Comparison of ENCODE assay signal across 9 mouse cellular contexts in the genomic region with DNA sequence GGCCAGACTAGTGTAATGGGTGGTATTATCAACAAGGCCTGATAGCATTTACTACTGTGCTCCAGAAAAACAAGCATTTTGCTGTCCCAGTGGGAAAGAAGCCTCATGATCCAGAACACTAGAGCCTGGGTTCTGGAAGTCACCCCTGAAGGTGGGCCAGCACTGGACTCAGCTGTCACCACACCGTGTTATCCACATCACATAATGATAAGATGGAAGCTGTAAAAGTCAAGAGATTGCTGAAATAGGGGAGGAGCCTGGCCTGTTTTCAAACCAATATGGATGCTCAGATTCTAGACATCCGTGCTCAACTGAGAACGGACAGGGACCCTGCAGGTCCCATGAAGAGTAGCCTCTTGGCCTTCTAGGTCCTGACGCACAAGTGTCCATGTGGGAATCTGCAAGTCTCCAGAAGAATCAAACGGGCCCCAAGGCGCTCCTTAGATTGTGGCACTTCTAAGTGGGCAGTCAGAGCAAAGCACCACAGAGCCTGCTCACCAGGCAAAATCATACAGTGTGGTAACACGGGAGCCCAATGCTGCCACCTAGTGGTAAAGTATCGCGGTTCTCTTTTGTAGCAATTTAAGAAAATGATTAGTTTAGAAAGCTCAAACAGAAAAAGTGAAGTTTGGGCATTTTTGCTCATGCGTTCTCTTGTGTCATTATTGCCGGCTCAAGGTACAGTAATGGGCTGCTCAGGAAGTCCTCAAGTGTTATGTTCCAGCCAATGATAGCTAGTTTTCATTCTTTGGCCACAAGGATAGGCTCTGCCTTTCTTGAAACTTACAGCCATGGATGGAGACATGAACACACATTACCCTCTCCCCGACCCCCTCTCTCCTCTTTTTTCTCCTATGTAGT. TPM values are rescaled to one million over a fixed set of nuclear protein-coding genes. Genes with fewer than 3 reads are reported as not detected.
DNase-seq lines count a peak whose midpoint lies in the region; ATAC-seq lines count a peak whose summit lies in the region.
"Had no signal": no experiment of that assay in that cellular context is flagged by ENCODE, and none has a peak within 500 bp of the region (broad histone marks: within the 10 kb centered on the region; RNA-seq: fewer than 3 reads in every experiment).

No protein-coding gene starts in this region.

- intact Hi-C loops in heart, postnatal 36 days (cut with DNase I), result loop anchor here (1.0 kb wide), 2 partner anchors 44 to 93 kb away; no protein-coding TSS in a partner anchor

- no peaks in the 10 kb centered on the region for H3K36me3 ChIP-seq in forebrain, embryonic 13.5 days (ENCODE audit: poor library complexity, severe bottlenecking)
- no peaks in the 10 kb centered on the region for H3K36me3 ChIP-seq in lung, embryonic 16.5 days (ENCODE audit: control insufficient read depth, insufficient read depth, low read length)

- no peaks in the 10 kb centered on the region for H3K4me1 ChIP-seq in forebrain, embryonic 13.5 days
- no peaks in the 10 kb centered on the region; the same call in 1 of the 2 replicates for H3K4me1 ChIP-seq in lung, embryonic 16.5 days (replicated peaks; ENCODE audit: control insufficient read depth, insufficient read depth, low read length)

- no peaks in the 10 kb centered on the region for H3K27me3 ChIP-seq in forebrain, embryonic 13.5 days
- H3K27me3 ChIP-seq in lung, embryonic 16.5 days (ENCODE audit: control insufficient read depth, insufficient read depth, low read depth, low read length), result no peaks in the 10 kb centered on the region

- 0 out of 2 replicates have a peak overlapping the region, but pooled peaks have one; percentile 6 for H3K9ac ChIP-seq in forebrain, embryonic 13.5 days
- no peak overlapping the region for H3K9ac ChIP-seq in lung, embryonic 16.5 days (ENCODE audit: low read length)

- ATAC-seq in cerebellum, adult (ENCODE audit: insufficient number of reproducible peaks, low FRiP score, low TSS enrichment), result peak; percentile 72; the same call in 1 of the 2 replicates
- peak; percentile 83 for ATAC-seq in forebrain, embryonic 13.5 days
- ATAC-seq in lung, embryonic 16.5 days (ENCODE audit: low read depth), result peak; percentile 85

- H3K4me3 ChIP-seq in forebrain, embryonic 13.5 days, result no peak overlapping the region
- H3K4me3 ChIP-seq in lung, embryonic 16.5 days (ENCODE audit: low read length), result no peak overlapping the region
- H3K4me3 ChIP-seq: myocyte had no signal

- H3K27ac ChIP-seq in forebrain, embryonic 13.5 days, result no peak overlapping the region
- H3K27ac ChIP-seq in lung, embryonic 16.5 days (ENCODE audit: low read length), result peak overlapping the region; percentile 68

- no peaks in the 10 kb centered on the region for H3K9me3 ChIP-seq in forebrain, embryonic 13.5 days (replicated peaks)
- no peaks in the 10 kb centered on the region for H3K9me3 ChIP-seq in lung, embryonic 16.5 days (ENCODE audit: control insufficient read depth, low read length)

- DNase-seq in MN1 (ENCODE audit: low spot score), result peak; percentile 92
- peak; percentile 73 to 75 for DNase-seq in heart, postnatal 36 days
- DNase-seq in layer of hippocampus, adult 18-20 months (ENCODE audit: low spot score in 2 of 2), result peak; percentile 60 to 92
- peak; percentile 86 for DNase-seq in retina, postnatal 1 day
- DNase-seq in urinary bladder, postnatal 36 days (ENCODE audit: low spot score in 2 of 2), result peak; percentile 50 to 71

- no peak overlapping the region for H3K4me2 ChIP-seq in forebrain, embryonic 13.5 days
- H3K4me2 ChIP-seq in lung, embryonic 16.5 days (ENCODE audit: low read depth, low read length), result peak overlapping the region; percentile 22; the same call in 1 of the 2 replicates

- 26% methylated on average over 12 of the region's 12 CpGs for WGBS in forebrain, embryonic 13.5 days
- WGBS in lung, embryonic 16.5 days, result 16% methylated on average over 12 of the region's 12 CpGs

RNA-seq across cellular contexts. Expression of gene Ttll8, which starts 32.9 kb away (rescaled TPM):
- polyA plus RNA-seq in forebrain, embryonic 13.5 days (2015; fragmentation: Nextera tagmentation; extraction: Ambion mirVana), result 0.13 TPM in 1 of 2 replicates, not detected in the other
- total RNA-seq in heart, postnatal 36 days (2021), result not detected
- total RNA-seq in layer of hippocampus, adult 18-20 months (2021), result 1 to 10 TPM; 1.4 to 2.2 TPM
- polyA plus RNA-seq in lung, embryonic 16.5 days (2015; fragmentation: Nextera tagmentation; extraction: Ambion mirVana), result not detected in 2 replicates
- polyA plus RNA-seq: myocyte had no signal

RNA-seq across cellular contexts. Expression of gene Mlc1, which starts 57.4 kb away (rescaled TPM):
- polyA plus RNA-seq in forebrain, embryonic 13.5 days (2015; fragmentation: Nextera tagmentation; extraction: Ambion mirVana), result 20.9 and 23.8 TPM in 2 replicates
- total RNA-seq in heart, postnatal 36 days (2021), result not detected
- 100 to 1,000 TPM; 122 TPM for total RNA-seq in layer of hippocampus, adult 18-20 months (2021)
- polyA plus RNA-seq in lung, embryonic 16.5 days (2015; fragmentation: Nextera tagmentation; extraction: Ambion mirVana), result 1.1 and 2.4 TPM in 2 replicates
- polyA plus RNA-seq: myocyte had no signal

RNA-seq across cellular contexts. Expression of gene Pim3, which starts 59.4 kb away (rescaled TPM):
- 42.7 and 49.4 TPM in 2 replicates for polyA plus RNA-seq in forebrain, embryonic 13.5 days (2015; fragmentation: Nextera tagmentation; extraction: Ambion mirVana)
- 100 to 1,000 TPM; 120 to 134 TPM for total RNA-seq in heart, postnatal 36 days (2021)
- total RNA-seq in layer of hippocampus, adult 18-20 months (2021), result 10 to 100 TPM; 36.8 to 47.6 TPM
- polyA plus RNA-seq in lung, embryonic 16.5 days (2015; fragmentation: Nextera tagmentation; extraction: Ambion mirVana), result 64.1 and 68.0 TPM in 2 replicates

Comparison
In these comparisons a context has a peak if more than half of its experiments do, and no peak if none do; other contexts are left out.
1. RNA of gene Mlc1, which starts 57.4 kb away (total RNA-seq): 122 TPM in layer of hippocampus, adult 18-20 months; not detected in heart, postnatal 36 days; every median in the first group is over 100 times any median in the second.
2. Peak in every context shown above with its lines, with median percentiles within 50 percentile points of each other: DNase-seq and ATAC-seq.